Mouse (Mus musculus): ENCODE measurements around the gene Gpr173. TPM values are rescaled to one million over a fixed set of nuclear protein-coding genes. Genes with fewer than 3 reads are reported as not detected.
A peak's percentile ranks its signal among the peaks of the same experiment; 100 is the strongest.

The Gpr173 gene
- 3.5 and 4.1 TPM in 2 replicates for polyA plus RNA-seq (2015; fragmentation: Nextera tagmentation; extraction: Ambion mirVana)

- H3K4me2 ChIP-seq (ENCODE audit: low read depth, low read length) = peak within 1 kb of the TSS; percentile 52
- H3K4me1 ChIP-seq (ENCODE audit: control insufficient read depth, insufficient read depth, low read length) = no peaks in the 10 kb centered on the region
- H3K9me3 ChIP-seq (replicated peaks; ENCODE audit: control insufficient read depth, low read length) = no peaks in the 10 kb centered on the region
- ATAC-seq (ENCODE audit: insufficient read depth, low FRiP score) = peak; percentile 98
- no peaks in the 10 kb centered on the region for H3K36me3 ChIP-seq (ENCODE audit: control insufficient read depth, insufficient read depth, low read length)
- H3K27ac ChIP-seq (ENCODE audit: low read length) = no peak within 1 kb of the TSS
- H3K9ac ChIP-seq (ENCODE audit: low read length) = peak within 1 kb of the TSS; percentile 71
- 11% methylated on average over 22 of the region's 24 CpGs for WGBS
- peaks cover 5% of the 10 kb centered on the region; the same call in 1 of the 2 replicates for H3K27me3 ChIP-seq (ENCODE audit: control insufficient read depth, insufficient read depth, low read length)
- H3K4me3 ChIP-seq (replicated peaks; ENCODE audit: low read length) = peak within 1 kb of the TSS; percentile 55
These were observed at the start of gene Gpr173 for GRCm38 (mm10) chrX:152368397-152369273. TSS of gene Gpr173 (minus strand) at chrX:152368704.

GRCm38 (mm10) chrX:152403251-152403650 is 34.7 kb upstream of the Gpr173 start:
- H3K9ac ChIP-seq (ENCODE audit: low read length) = no peak overlapping the region
- no peak for ATAC-seq (ENCODE audit: insufficient read depth, low FRiP score)
- no peak overlapping the region for H3K4me2 ChIP-seq (ENCODE audit: low read depth, low read length)
- H3K27me3 ChIP-seq (ENCODE audit: control insufficient read depth, insufficient read depth, low read length) = peaks cover 11% of the 10 kb centered on the region; the same call in 1 of the 2 replicates
- H3K36me3 ChIP-seq (ENCODE audit: control insufficient read depth, insufficient read depth, low read length) = no peaks in the 10 kb centered on the region
- no peaks in the 10 kb centered on the region for H3K4me1 ChIP-seq (ENCODE audit: control insufficient read depth, insufficient read depth, low read length)
- 80% methylated on average over 1 of the region's 1 CpGs for WGBS
- no peak overlapping the region for H3K4me3 ChIP-seq (replicated peaks; ENCODE audit: low read length)
- no peaks in the 10 kb centered on the region for H3K9me3 ChIP-seq (replicated peaks; ENCODE audit: control insufficient read depth, low read length)
- H3K27ac ChIP-seq (ENCODE audit: low read length) = no peak overlapping the region

- Histone ChIP-seq H3K9me3 (replicated peaks; ENCODE audit: control insufficient read depth, low read length) (no peaks in the 10 kb centered on the region), H3K36me3 (ENCODE audit: control insufficient read depth, insufficient read depth, low read length) (no peaks in the 10 kb centered on the region), H3K4me2 (ENCODE audit: low read depth, low read length) (no peak overlapping the region), H3K4me1 (ENCODE audit: control insufficient read depth, insufficient read depth, low read length) (no peaks in the 10 kb centered on the region), H3K9ac (ENCODE audit: low read length) (no peak overlapping the region), H3K27ac (ENCODE audit: low read length) (no peak overlapping the region), H3K27me3 (ENCODE audit: control insufficient read depth, insufficient read depth, low read length) (peaks cover 12% of the 10 kb centered on the region; the same call in 1 of the 2 replicates), H3K4me3 (replicated peaks; ENCODE audit: low read length) (no peak overlapping the region)
- no peak for ATAC-seq (ENCODE audit: insufficient read depth, low FRiP score)
- 68% methylated on average over 2 of the region's 2 CpGs for WGBS
These were observed 31.6 kb upstream of the Gpr173 start for GRCm38 (mm10) chrX:152400096-152400495.

GRCm38 (mm10) chrX:152368054-152368396 is 479 bp downstream of the Gpr173 start:
- Histone ChIP-seq H3K27ac (ENCODE audit: low read length) (no peak overlapping the region), H3K9me3 (replicated peaks; ENCODE audit: control insufficient read depth, low read length) (no peaks in the 10 kb centered on the region), H3K4me2 (ENCODE audit: low read depth, low read length) (peak overlapping the region; percentile 52), H3K4me3 (replicated peaks; ENCODE audit: low read length) (peak overlapping the region; percentile 55), H3K9ac (ENCODE audit: low read length) (peak overlapping the region; percentile 71), H3K27me3 (ENCODE audit: control insufficient read depth, insufficient read depth, low read length) (peaks cover 5% of the 10 kb centered on the region; the same call in 1 of the 2 replicates), H3K4me1 (ENCODE audit: control insufficient read depth, insufficient read depth, low read length) (no peaks in the 10 kb centered on the region), H3K36me3 (ENCODE audit: control insufficient read depth, insufficient read depth, low read length) (no peaks in the 10 kb centered on the region)
- no peak for ATAC-seq (ENCODE audit: insufficient read depth, low FRiP score)
- WGBS = 17% methylated on average over 4 of the region's 4 CpGs

DNA sequence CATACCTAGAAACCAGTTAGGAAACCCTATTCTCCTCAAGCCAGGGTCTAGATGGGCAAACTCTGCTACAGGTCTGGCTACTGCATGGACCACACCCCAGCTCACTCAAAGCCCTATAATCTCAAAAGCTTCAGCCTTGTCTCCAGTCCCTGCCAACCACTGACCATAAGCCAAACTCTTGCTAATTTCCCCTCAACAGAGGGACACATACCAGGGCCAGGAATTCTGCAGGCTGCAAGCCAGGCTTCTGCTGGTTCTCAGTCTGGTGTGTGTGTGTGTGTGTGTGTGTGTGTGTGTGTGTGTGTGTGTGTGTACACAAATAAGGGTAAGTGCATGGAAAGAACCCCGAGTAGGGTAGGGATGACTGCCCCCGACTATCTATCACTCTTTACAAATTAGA is 2.1 kb downstream of the Gpr173 start:
- Histone ChIP-seq H3K4me2 (ENCODE audit: low read depth, low read length) (no peak overlapping the region), H3K27ac (ENCODE audit: low read length) (no peak overlapping the region), H3K4me3 (replicated peaks; ENCODE audit: low read length) (no peak overlapping the region), H3K9ac (ENCODE audit: low read length) (no peak overlapping the region), H3K4me1 (ENCODE audit: control insufficient read depth, insufficient read depth, low read length) (no peaks in the 10 kb centered on the region), H3K36me3 (ENCODE audit: control insufficient read depth, insufficient read depth, low read length) (no peaks in the 10 kb centered on the region), H3K27me3 (ENCODE audit: control insufficient read depth, insufficient read depth, low read length) (peaks cover 5% of the 10 kb centered on the region; the same call in 1 of the 2 replicates), H3K9me3 (replicated peaks; ENCODE audit: control insufficient read depth, low read length) (no peaks in the 10 kb centered on the region)
- 55% methylated on average over 2 of the region's 2 CpGs for WGBS
- ATAC-seq (ENCODE audit: insufficient read depth, low FRiP score) = no peak

DNA sequence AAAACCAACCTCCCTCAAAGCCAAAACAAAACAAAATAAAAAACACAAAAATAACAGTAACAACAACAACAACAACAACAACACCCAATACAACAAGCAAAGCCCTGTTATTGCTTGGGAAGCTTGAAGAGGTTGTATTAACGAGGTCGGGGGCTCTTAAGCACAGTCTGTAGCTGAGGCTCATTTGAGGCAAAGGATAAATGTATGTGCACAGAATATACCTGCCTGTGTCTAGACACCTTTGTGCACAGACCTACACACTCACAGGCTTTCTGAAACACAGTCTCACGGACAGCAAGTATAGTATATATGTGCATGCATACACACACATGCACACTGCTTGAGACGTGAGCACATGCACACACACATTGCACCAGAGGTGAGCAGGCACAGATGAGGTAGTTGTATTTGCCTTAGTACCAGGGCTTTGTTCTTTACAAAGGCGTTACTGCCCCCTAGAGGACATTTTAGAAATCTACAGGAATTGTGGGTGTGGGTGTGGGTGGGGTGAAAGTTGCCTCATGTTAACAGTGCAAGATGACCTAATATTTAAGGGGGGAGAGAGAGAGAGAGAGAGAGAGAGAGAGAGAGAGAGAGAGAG is 15.9 kb downstream of the Gpr173 start:
- WGBS = 24% methylated on average over 5 of the region's 5 CpGs
- peaks cover 5% of the 10 kb centered on the region; the same call in 1 of the 2 replicates for H3K27me3 ChIP-seq (ENCODE audit: control insufficient read depth, insufficient read depth, low read length)
- H3K4me2 ChIP-seq (ENCODE audit: low read depth, low read length) = no peak overlapping the region
- no peaks in the 10 kb centered on the region for H3K9me3 ChIP-seq (replicated peaks; ENCODE audit: control insufficient read depth, low read length)
- peak; percentile 58; the same call in 1 of the 2 replicates for ATAC-seq (ENCODE audit: insufficient read depth, low FRiP score)
- no peak overlapping the region for H3K9ac ChIP-seq (ENCODE audit: low read length)
- H3K27ac ChIP-seq (ENCODE audit: low read length) = no peak overlapping the region
- H3K4me3 ChIP-seq (replicated peaks; ENCODE audit: low read length) = no peak overlapping the region
- H3K4me1 ChIP-seq (ENCODE audit: control insufficient read depth, insufficient read depth, low read length) = no peaks in the 10 kb centered on the region
- H3K36me3 ChIP-seq (ENCODE audit: control insufficient read depth, insufficient read depth, low read length) = no peaks in the 10 kb centered on the region

GRCm38 (mm10) chrX:152347041-152347440 is 21.5 kb downstream of the Gpr173 start:
- Histone ChIP-seq H3K9ac (ENCODE audit: low read length) (no peak overlapping the region), H3K27ac (ENCODE audit: low read length) (no peak overlapping the region), H3K4me2 (ENCODE audit: low read depth, low read length) (no peak overlapping the region), H3K9me3 (replicated peaks; ENCODE audit: control insufficient read depth, low read length) (no peaks in the 10 kb centered on the region), H3K36me3 (ENCODE audit: control insufficient read depth, insufficient read depth, low read length) (no peaks in the 10 kb centered on the region), H3K27me3 (ENCODE audit: control insufficient read depth, insufficient read depth, low read length) (peaks cover 11% of the 10 kb centered on the region), H3K4me1 (ENCODE audit: control insufficient read depth, insufficient read depth, low read length) (no peaks in the 10 kb centered on the region), H3K4me3 (replicated peaks; ENCODE audit: low read length) (no peak overlapping the region)
- 95% methylated on average over 14 of the region's 14 CpGs for WGBS
- no peak for ATAC-seq (ENCODE audit: insufficient read depth, low FRiP score)

DNA sequence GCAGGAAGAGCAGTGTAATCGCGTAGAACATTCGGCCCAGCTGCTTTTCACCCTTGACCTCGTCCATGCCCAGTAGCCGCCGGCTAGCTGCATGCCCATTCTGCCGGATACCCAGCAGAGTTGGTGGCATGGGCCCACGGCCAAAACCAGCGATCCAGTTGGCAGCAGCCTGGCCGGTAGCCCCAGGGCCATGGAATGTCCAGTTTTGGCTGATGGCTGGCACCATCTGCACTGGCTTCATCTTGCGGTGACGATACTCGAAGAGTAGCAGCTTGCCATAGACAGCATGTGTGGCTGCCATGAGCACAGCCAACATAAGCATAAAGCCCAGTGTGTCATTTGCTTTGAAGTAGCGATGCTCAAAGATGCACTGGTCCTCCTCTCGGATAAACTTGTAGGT is 21.9 kb downstream of the Gpr173 start:
- no peak overlapping the region for H3K4me3 ChIP-seq (replicated peaks; ENCODE audit: low read length)
- WGBS = 90% methylated on average over 15 of the region's 15 CpGs
- H3K4me2 ChIP-seq (ENCODE audit: low read depth, low read length) = no peak overlapping the region
- no peak overlapping the region for H3K9ac ChIP-seq (ENCODE audit: low read length)
- no peak overlapping the region for H3K27ac ChIP-seq (ENCODE audit: low read length)
- no peaks in the 10 kb centered on the region for H3K9me3 ChIP-seq (replicated peaks; ENCODE audit: control insufficient read depth, low read length)
- no peak for ATAC-seq (ENCODE audit: insufficient read depth, low FRiP score)
- H3K36me3 ChIP-seq (ENCODE audit: control insufficient read depth, insufficient read depth, low read length) = no peaks in the 10 kb centered on the region
- H3K27me3 ChIP-seq (ENCODE audit: control insufficient read depth, insufficient read depth, low read length) = peaks cover 11% of the 10 kb centered on the region
- H3K4me1 ChIP-seq (ENCODE audit: control insufficient read depth, insufficient read depth, low read length) = no peaks in the 10 kb centered on the region

- Histone ChIP-seq H3K9ac (ENCODE audit: low read length) (peak overlapping the region; percentile 50), H3K9me3 (replicated peaks; ENCODE audit: control insufficient read depth, low read length) (no peaks in the 10 kb centered on the region), H3K4me2 (ENCODE audit: low read depth, low read length) (peak overlapping the region; percentile 50), H3K4me3 (replicated peaks; ENCODE audit: low read length) (peak overlapping the region; percentile 62), H3K27ac (ENCODE audit: low read length) (peak overlapping the region; percentile 89), H3K36me3 (ENCODE audit: control insufficient read depth, insufficient read depth, low read length) (no peaks in the 10 kb centered on the region), H3K27me3 (ENCODE audit: control insufficient read depth, insufficient read depth, low read length) (peaks cover 21% of the 10 kb centered on the region), H3K4me1 (ENCODE audit: control insufficient read depth, insufficient read depth, low read length) (peaks cover 3% of the 10 kb centered on the region; the same call in 1 of the 2 replicates)
- 24% methylated on average over 6 of the region's 6 CpGs for WGBS
- no peak for ATAC-seq (ENCODE audit: insufficient read depth, low FRiP score)
These were observed 25.6 kb downstream of the Gpr173 start for GRCm38 (mm10) chrX:152342903-152343302.
